In genomic region chrX:36561650-36562049, GRCm38 (mm10) we compare ENCODE assay signal across 8 mouse cellular contexts. TPM values are rescaled to one million over a fixed set of nuclear protein-coding genes. Genes with fewer than 3 reads are reported as not detected.
A peak's percentile ranks its signal among the peaks of the same experiment; 100 is the strongest.
DNase-seq lines count a peak whose midpoint lies in the region.

No protein-coding gene starts in this region.

- peak; percentile 49 for DNase-seq in CD4-positive helper T cell, adult 2 months (ENCODE audit: low read depth, low spot score)
- peak; percentile 64 for DNase-seq in Muller cell, postnatal 12 days (ENCODE audit: inconsistent ontology term)
- peak; percentile 37 for DNase-seq in cerebellum, adult 9-11 months
- peak; percentile 10 for DNase-seq in gastrocnemius, postnatal 25 days
- DNase-seq in kidney, postnatal 14 days, result peak; percentile 71
- DNase-seq in lung, adult 18-20 months, result peak; percentile 57 to 65
- peak; percentile 70 to 81 for DNase-seq in right cerebral cortex, adult 2 months (ENCODE audit: low spot score in 2 of 2)
- DNase-seq in urinary bladder, postnatal 14 days (ENCODE audit: low spot score), result peak; percentile 49

RNA-seq across cellular contexts. Expression of gene Pgrmc1, which starts 36.4 kb away (rescaled TPM):
- 10 to 100 TPM in 1 of 2 experiments, 1 to 10 TPM in 1; 7.2 to 11.7 TPM for total RNA-seq in gastrocnemius, postnatal 25 days (2021)

Comparison
In these comparisons a context has a peak if more than half of its experiments do, and no peak if none do; other contexts are left out.
1. Peak in every context shown above with its lines: DNase-seq.
2. DNase-seq: peak in every context shown above with its lines; median percentile 76 in right cerebral cortex, adult 2 months; 71 in kidney, postnatal 14 days; 64 in Muller cell, postnatal 12 days; 61 in lung, adult 18-20 months; 49 in CD4-positive helper T cell, adult 2 months; 49 in urinary bladder, postnatal 14 days; 37 in cerebellum, adult 9-11 months; 10 in gastrocnemius, postnatal 25 days.